Mouse (Mus musculus): ENCODE results near the gene Cldn6. TPM values are rescaled to one million over a fixed set of nuclear protein-coding genes. Genes with fewer than 3 reads are reported as not detected.
A peak's percentile ranks its signal among the peaks of the same experiment; 100 is the strongest.

Cldn6 gene
- polyA plus RNA-seq, 1 experiment from 2014 or later = not detected

- DNase-seq (ENCODE audit: low read depth, low spot score) (no peak), ATAC-seq (no peak)
- CTCF ChIA-PET = interaction anchor here (0.9 to 3.4 kb wide), 11 partner anchors 8 to 100 kb away, joined by 3 to 12 read pairs (median 3); no protein-coding TSS in a partner anchor
- POLR2A ChIA-PET = interaction anchor here (0.7 kb wide), 1 partner anchor 12 kb away, joined by 3 read pairs; no protein-coding TSS in a partner anchor
- in situ Hi-C loops (cut with MboI; ENCODE audit: low pct_unique_long_range_greater_than_20kb) = loop anchor here (5.0 kb wide), 1 partner anchor 42 kb away; no protein-coding TSS in a partner anchor
- no peaks in the 10 kb centered on the region for H3K27me3 ChIP-seq
- no peak for TF ChIP-seq CTCF (IDR thresholded peaks at IDR 0.05)
Measured at GRCm38 (mm10) chr17:23660117-23660875, 18.8 kb upstream of the Cldn6 start, which contains the start of gene Bicdl2. Gene Bicdl2, plus strand, starts transcription at chr17:23660506.

GRCm38 (mm10) chr17:23660876-23661200 lies 18.2 kb upstream of the Cldn6 start:
- no peaks in the 10 kb centered on the region for H3K27me3 ChIP-seq
- in situ Hi-C loops (cut with MboI; ENCODE audit: low pct_unique_long_range_greater_than_20kb) = loop anchor here (5.0 kb wide), 1 partner anchor 41 kb away; no protein-coding TSS in a partner anchor
- TF ChIP-seq CTCF (IDR thresholded peaks at IDR 0.05) = no peak
- ATAC-seq (no peak), DNase-seq (ENCODE audit: low read depth, low spot score) (no peak)
- ChIA-PET CTCF (interaction anchor here (1.2 to 3.4 kb wide), 6 partner anchors 9 to 46 kb away, joined by 3 to 12 read pairs (median 6); no protein-coding TSS in a partner anchor), POLR2A (no interaction called here)

GRCm38 (mm10) chr17:23661526-23661925 lies 17.5 kb upstream of the Cldn6 start:
- POLR2A ChIA-PET = no interaction called here
- no peak for TF ChIP-seq CTCF (IDR thresholded peaks at IDR 0.05)
- in situ Hi-C loops (cut with MboI; ENCODE audit: low pct_unique_long_range_greater_than_20kb) = loop anchor here (5.0 kb wide), 1 partner anchor 41 kb away; no protein-coding TSS in a partner anchor

GRCm38 (mm10) chr17:23664556-23665021 lies 14.5 kb upstream of the Cldn6 start:
- DNase-seq (ENCODE audit: low read depth, low spot score) = no peak
- POLR2A ChIA-PET = interaction anchor here (0.8 to 1.4 kb wide), 2 partner anchors 10 to 13 kb away, joined by 3 to 4 read pairs; partner anchors contain the start of gene Thoc6
- TF ChIP-seq CTCF (IDR thresholded peaks at IDR 0.05) = no peak
- no peaks in the 10 kb centered on the region for H3K27me3 ChIP-seq
- in situ Hi-C loops (cut with MboI; ENCODE audit: low pct_unique_long_range_greater_than_20kb) = loop anchor here (5.0 kb wide), 1 partner anchor 38 kb away; no protein-coding TSS in a partner anchor
- CTCF ChIA-PET = interaction anchor here (0.7 to 3.7 kb wide), 10 partner anchors 8 to 103 kb away, joined by 3 to 16 read pairs (median 3); no protein-coding TSS in a partner anchor
- ATAC-seq = no peak

More at GRCm38 (mm10) chr17:23661526-23661925, 17.5 kb upstream of the Cldn6 start:
- CTCF ChIA-PET = interaction anchor here (1.2 to 3.4 kb wide), 5 partner anchors 10 to 45 kb away, joined by 3 to 12 read pairs (median 8); no protein-coding TSS in a partner anchor
- no peaks in the 10 kb centered on the region for H3K27me3 ChIP-seq
- no peak for ATAC-seq
- DNase-seq (ENCODE audit: low read depth, low spot score) = no peak

GRCm38 (mm10) chr17:23665511-23665910 lies 13.5 kb upstream of the Cldn6 start:
- POLR2A ChIA-PET = interaction anchor here (1.4 kb wide), 1 partner anchor 9 kb away, joined by 4 read pairs; the partner anchor contains the start of gene Thoc6
- no peak for ATAC-seq
- TF ChIP-seq CTCF (IDR thresholded peaks at IDR 0.05) = no peak
- in situ Hi-C loops (cut with MboI; ENCODE audit: low pct_unique_long_range_greater_than_20kb) = no loop called here
- DNase-seq (ENCODE audit: low read depth, low spot score) = no peak
- no peaks in the 10 kb centered on the region for H3K27me3 ChIP-seq
- CTCF ChIA-PET = interaction anchor here (1.5 to 3.7 kb wide), 2 partner anchors 35 to 41 kb away, joined by 4 to 16 read pairs; no protein-coding TSS in a partner anchor

GRCm38 (mm10) chr17:23670516-23671074 lies 8.5 kb upstream of the Cldn6 start:
- in situ Hi-C loops (cut with MboI; ENCODE audit: low pct_unique_long_range_greater_than_20kb) = no loop called here
- ChIA-PET CTCF (interaction anchor here (1.0 kb wide), 1 partner anchor 11 kb away, joined by 3 read pairs; no protein-coding TSS in a partner anchor), POLR2A (no interaction called here)
- H3K27me3 ChIP-seq = no peaks in the 10 kb centered on the region
- ATAC-seq (no peak), DNase-seq (ENCODE audit: low read depth, low spot score) (no peak)
- TF ChIP-seq CTCF (IDR thresholded peaks at IDR 0.05) = no peak

- H3K27me3 ChIP-seq = no peaks in the 10 kb centered on the region
- ATAC-seq (no peak), DNase-seq (ENCODE audit: low read depth, low spot score) (no peak)
- in situ Hi-C loops (cut with MboI; ENCODE audit: low pct_unique_long_range_greater_than_20kb) = no loop called here
- CTCF ChIA-PET = no interaction called here
- POLR2A ChIA-PET = no interaction called here
- no peak for TF ChIP-seq CTCF (IDR thresholded peaks at IDR 0.05)
Measured at GRCm38 (mm10) chr17:23671519-23671918, 7.5 kb upstream of the Cldn6 start.

- in situ Hi-C loops (cut with MboI; ENCODE audit: low pct_unique_long_range_greater_than_20kb) = no loop called here
- no peaks in the 10 kb centered on the region for H3K27me3 ChIP-seq
- ATAC-seq = no peak
- DNase-seq (ENCODE audit: low read depth, low spot score) = no peak
- POLR2A ChIA-PET = interaction anchor here (0.8 kb wide), 1 partner anchor 12 kb away, joined by 3 read pairs; the partner anchor contains the start of gene Bicdl2
- TF ChIP-seq CTCF (IDR thresholded peaks at IDR 0.05) = no peak
- CTCF ChIA-PET = interaction anchor here (1.2 kb wide), 1 partner anchor 9 kb away, joined by 3 read pairs; no protein-coding TSS in a partner anchor
Measured at GRCm38 (mm10) chr17:23672761-23673160, 6.3 kb upstream of the Cldn6 start.

- peak; percentile 77 for DNase-seq (ENCODE audit: low read depth, low spot score)
- POLR2A ChIA-PET = interaction anchor here (1.5 to 4.0 kb wide), 2 partner anchors 8 to 26 kb away, joined by 4 to 28 read pairs; no protein-coding TSS in a partner anchor
- no peak for TF ChIP-seq CTCF (IDR thresholded peaks at IDR 0.05)
- H3K27me3 ChIP-seq = no peaks in the 10 kb centered on the region
- in situ Hi-C loops (cut with MboI; ENCODE audit: low pct_unique_long_range_greater_than_20kb) = no loop called here
- CTCF ChIA-PET = interaction anchor here (1.2 to 2.9 kb wide), 3 partner anchors 10 to 26 kb away, joined by 3 to 13 read pairs (median 3); no protein-coding TSS in a partner anchor
- ATAC-seq = peak; percentile 68
Measured at GRCm38 (mm10) chr17:23673424-23674073, 5.5 kb upstream of the Cldn6 start, which contains the start of the genes Hcfc1r1 and Thoc6. Gene Hcfc1r1, plus strand, starts transcription at chr17:23673596. Gene Thoc6, minus strand, starts transcription at chr17:23673882.
